Mouse (Mus musculus) embryonic facial prominence, embryonic 15.5 days (tissue): ENCODE measurements around the gene Gm44973. TPM values are rescaled to one million over a fixed set of nuclear protein-coding genes. Genes with fewer than 3 reads are reported as not detected.
A peak's percentile ranks its signal among the peaks of the same experiment; 100 is the strongest.
"Not testable (repeated sequence)": the region's sequence is repeated elsewhere in the genome, so short reads cannot be mapped to it uniquely, and the experiment has no call there.

Source experiments
- ATAC-seq: fragments of 200-750 bp; cut with Nextera tagmentation; 2 replicates; pipeline ENCODE4 v1.8.0; 2017; ENCODE audit warnings: low read depth, moderate TSS enrichment; ENCODE audit not compliant: insufficient number of reproducible peaks, low FRiP score, low TSS enrichment
- H3K27ac ChIP-seq: fragments of 300-500 bp; sonication (generic); replicated peaks from 2 replicates; pipeline ENCODE4 v1.5.1; 2015; ENCODE audit warnings: mild to moderate bottlenecking, inconsistent platforms
- H3K27me3 ChIP-seq: fragments of 300-500 bp; sonication (generic); 2 replicates; pipeline ENCODE4 v1.6.1; 2015; ENCODE audit warnings: inconsistent platforms
- H3K36me3 ChIP-seq: fragments of 300-500 bp; sonication (generic); 2 replicates; pipeline ENCODE4 v1.6.1; 2015; ENCODE audit warnings: mild to moderate bottlenecking, inconsistent platforms
- H3K4me1 ChIP-seq: fragments of 300-500 bp; sonication (generic); 2 replicates; pipeline ENCODE4 v1.6.1; 2015; ENCODE audit warnings: inconsistent platforms
- H3K4me2 ChIP-seq: fragments of 300-500 bp; sonication (generic); replicated peaks from 2 replicates; pipeline ENCODE4 v1.6.1; 2015; ENCODE audit warnings: mild to moderate bottlenecking, inconsistent platforms
- H3K4me3 ChIP-seq: fragments of 300-500 bp; sonication (generic); replicated peaks from 2 replicates; pipeline ENCODE4 v1.5.1; 2015; ENCODE audit warnings: mild to moderate bottlenecking, inconsistent platforms
- H3K9ac ChIP-seq: fragments of 300-500 bp; sonication (generic); 2 replicates; pipeline ENCODE4 v1.6.1; 2015; ENCODE audit warnings: inconsistent platforms
- H3K9me3 ChIP-seq: fragments of 300-500 bp; sonication (generic); replicated peaks from 2 replicates; pipeline ENCODE4 v1.6.1; 2016; ENCODE audit warnings: inconsistent platforms
- WGBS: fragments of 180-500 bp; shearing (Covaris S2); methylation state at CpG from one replicate; pipeline ENCODE4 v1.1.7; 2015; 5-methylcytosine and 5-hydroxymethylcytosine counted together
- polyA plus RNA-seq: library from polyadenylated mRNA; unstranded; fragments of >200 nt; fragmentation: Nextera tagmentation; extraction: Ambion mirVana; gene quantifications from 2 replicates; pipeline ENCODE4 v1.2.1, GENCODE M21; 2015

The Gm44973 gene
- polyA plus RNA-seq, 1 experiment from 2014 or later = not detected

- peaks cover 28% of the 10 kb centered on the region for H3K4me1 ChIP-seq
Observed at GRCm38 (mm10) chr7:4996003-4996895, 19.0 kb upstream of the Gm44973 start, which contains the start of gene Zfp579. Gene Zfp579 (minus strand): TSS chr7:4996158.

GRCm38 (mm10) chr7:4996934-4997333, 18.4 kb upstream of the Gm44973 start:
- Histone ChIP-seq H3K4me3 (peak overlapping the region; percentile 78), H3K27ac (0 out of 2 replicates have a peak overlapping the region, but pooled peaks have one; percentile 74), H3K9me3 (no peaks in the 10 kb centered on the region), H3K27me3 (no peaks in the 10 kb centered on the region), H3K4me1 (peaks cover 28% of the 10 kb centered on the region), H3K9ac (no peak overlapping the region), H3K4me2 (peak overlapping the region; percentile 75), H3K36me3 (peaks cover 22% of the 10 kb centered on the region)
- no peak for ATAC-seq
- 49% methylated on average over 6 of the region's 8 CpGs for WGBS

More at GRCm38 (mm10) chr7:4996003-4996895, 19.0 kb upstream of the Gm44973 start, which contains the start of gene Zfp579:
- Histone ChIP-seq H3K27me3 (no peaks in the 10 kb centered on the region), H3K9me3 (no peaks in the 10 kb centered on the region), H3K4me2 (peak within 1 kb of the TSS; percentile 75), H3K9ac (peak within 1 kb of the TSS; percentile 72), H3K27ac (peak within 1 kb of the TSS; percentile 74), H3K36me3 (peaks cover 29% of the 10 kb centered on the region), H3K4me3 (peak within 1 kb of the TSS; percentile 78)
- peak; percentile 88 for ATAC-seq
- WGBS = 6% methylated on average over 13 of the region's 26 CpGs

GRCm38 (mm10) chr7:4999876-5000275, 15.4 kb upstream of the Gm44973 start:
- Histone ChIP-seq H3K36me3 (no peaks in the 10 kb centered on the region), H3K4me2 (no peak overlapping the region), H3K4me3 (no peak overlapping the region), H3K27ac (no peak overlapping the region), H3K9ac (no peak overlapping the region), H3K27me3 (no peaks in the 10 kb centered on the region), H3K9me3 (no peaks in the 10 kb centered on the region), H3K4me1 (peaks cover 14% of the 10 kb centered on the region)
- ATAC-seq = no peak
- WGBS = 60% methylated on average over 2 of the region's 2 CpGs

- not testable (repeated sequence) for ATAC-seq, H3K4me2 ChIP-seq, H3K27ac ChIP-seq, H3K9ac ChIP-seq, H3K9me3 ChIP-seq, H3K27me3 ChIP-seq, H3K4me1 ChIP-seq, H3K4me3 ChIP-seq
- peaks cover 13% of the 10 kb centered on the region for H3K36me3 ChIP-seq
- WGBS = 65% methylated on average over 8 of the region's 8 CpGs
Observed at GRCm38 (mm10) chr7:5002876-5003275, 12.4 kb upstream of the Gm44973 start.

- no peak overlapping the region for H3K9ac ChIP-seq
- no peak overlapping the region for H3K4me2 ChIP-seq
- H3K4me1 ChIP-seq = no peaks in the 10 kb centered on the region
- no peaks in the 10 kb centered on the region for H3K9me3 ChIP-seq
- no peaks in the 10 kb centered on the region for H3K27me3 ChIP-seq
- peaks cover 63% of the 10 kb centered on the region for H3K36me3 ChIP-seq
- no peak overlapping the region for H3K27ac ChIP-seq
- ATAC-seq = 0 out of 2 replicates have a peak, but pooled peaks have one; percentile 2
- H3K4me3 ChIP-seq = no peak overlapping the region
- WGBS = 95% methylated on average over 26 of the region's 26 CpGs
Observed at GRCm38 (mm10) chr7:5008229-5008628, 7.1 kb upstream of the Gm44973 start.

GRCm38 (mm10) chr7:5012681-5013513, 2.4 kb upstream of the Gm44973 start:
- WGBS = 90% methylated on average over 27 of the region's 27 CpGs
- Histone ChIP-seq H3K36me3 (peaks cover 56% of the 10 kb centered on the region), H3K27ac (no peak overlapping the region), H3K4me3 (no peak overlapping the region), H3K4me2 (peak overlapping the region; percentile 54; the same call in 1 of the 2 replicates), H3K9me3 (no peaks in the 10 kb centered on the region), H3K27me3 (no peaks in the 10 kb centered on the region), H3K4me1 (no peaks in the 10 kb centered on the region), H3K9ac (no peak overlapping the region)
- ATAC-seq = no peak

GRCm38 (mm10) chr7:5014251-5015117, 812 bp upstream of the Gm44973 start, which contains the start of the genes Zfp524 and Fiz1:
Gene Zfp524 (plus strand): TSS chr7:5014415.
Gene Fiz1 (minus strand): TSS chr7:5014697.
- peak within 1 kb of the TSS; percentile 74 for H3K4me3 ChIP-seq
- under 1% methylated on average over 42 of the region's 42 CpGs for WGBS
- H3K27me3 ChIP-seq = no peaks in the 10 kb centered on the region
- peak within 1 kb of the TSS; percentile 84 for H3K9ac ChIP-seq
- no peaks in the 10 kb centered on the region for H3K4me1 ChIP-seq
- peak within 1 kb of the TSS; percentile 99 for H3K27ac ChIP-seq
- H3K36me3 ChIP-seq = peaks cover 44% of the 10 kb centered on the region
- peak; percentile 88 for ATAC-seq
- H3K4me2 ChIP-seq = peak within 1 kb of the TSS; percentile 54
- no peaks in the 10 kb centered on the region for H3K9me3 ChIP-seq

- no peak for ATAC-seq
- Histone ChIP-seq H3K4me3 (peak overlapping the region; percentile 74), H3K9ac (peak overlapping the region; percentile 50; the same call in 1 of the 2 replicates), H3K27ac (peak overlapping the region; percentile 99), H3K4me1 (peaks cover 1% of the 10 kb centered on the region), H3K36me3 (peaks cover 28% of the 10 kb centered on the region), H3K27me3 (no peaks in the 10 kb centered on the region), H3K9me3 (no peaks in the 10 kb centered on the region), H3K4me2 (peak overlapping the region; percentile 54)
- WGBS = 56% methylated on average over 3 of the region's 3 CpGs
Observed at GRCm38 (mm10) chr7:5016057-5016456, 761 bp downstream of the Gm44973 start.

- H3K4me1 ChIP-seq = peaks cover 8% of the 10 kb centered on the region
- ATAC-seq = no peak
- no peak overlapping the region for H3K9ac ChIP-seq
- no peaks in the 10 kb centered on the region for H3K9me3 ChIP-seq
- H3K36me3 ChIP-seq = peaks cover 24% of the 10 kb centered on the region
- no peak overlapping the region for H3K4me2 ChIP-seq
- H3K4me3 ChIP-seq = no peak overlapping the region
- H3K27ac ChIP-seq = no peak overlapping the region
- H3K27me3 ChIP-seq = no peaks in the 10 kb centered on the region
- WGBS = 96% methylated on average over 2 of the region's 2 CpGs
Observed at GRCm38 (mm10) chr7:5016920-5017319, 1.6 kb downstream of the Gm44973 start.

- Histone ChIP-seq H3K4me3 (no peak overlapping the region), H3K4me2 (no peak overlapping the region), H3K36me3 (peaks cover 24% of the 10 kb centered on the region), H3K9me3 (no peaks in the 10 kb centered on the region), H3K9ac (no peak overlapping the region), H3K4me1 (peaks cover 12% of the 10 kb centered on the region), H3K27me3 (no peaks in the 10 kb centered on the region), H3K27ac (no peak overlapping the region)
- no peak for ATAC-seq
- WGBS = 95% methylated on average over 16 of the region's 16 CpGs
Observed at GRCm38 (mm10) chr7:5017352-5017751, 2.1 kb downstream of the Gm44973 start.
